Mouse (Mus musculus) megakaryocyte, embryonic 14.5 days (primary cell): ENCODE measurements at regions not wholly inside any gene's neighbourhood (a gene's known extent, or its start where the extent isn't known, plus 50 kb on each side); places are given as distances from the start of the nearest gene placed in this dataset.

Experiments used
- FLI1 ChIP-seq: IDR thresholded peaks from 2 replicates; pipeline ENCODE4 v1.6.1; 2012; ENCODE audit warnings: low read length, inconsistent platforms, mixed read lengths
- GATA1 ChIP-seq: IDR thresholded peaks from 3 replicates; pipeline ENCODE4 v1.6.1; 2012; ENCODE audit warnings: mixed read lengths, low read length, inconsistent platforms, borderline replicate concordance

DNA sequence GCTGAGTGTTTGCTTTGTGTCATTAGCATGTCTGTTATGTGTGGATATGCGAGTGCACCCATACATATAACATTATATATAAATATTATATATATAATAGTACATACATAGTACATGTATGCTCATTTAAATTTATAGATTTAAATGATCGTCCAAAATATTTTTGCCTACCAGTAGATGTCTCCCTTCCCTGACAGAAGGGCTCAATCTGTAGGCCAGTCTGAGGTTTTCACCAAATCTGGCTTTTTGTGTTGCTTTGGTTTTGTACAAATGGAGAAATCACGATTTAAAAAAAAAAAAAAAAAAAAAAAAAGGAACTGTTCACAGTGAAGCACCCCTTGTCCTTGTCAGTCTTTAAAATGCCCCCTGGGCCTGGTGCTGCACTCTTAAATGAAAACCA, 104.9 kb downstream of the Slc35b3 start:
- TF ChIP-seq GATA1: no peak
- TF ChIP-seq FLI1: no peak
